Mouse (Mus musculus) heart, postnatal 0 days (tissue): ENCODE results near the gene Uba2. TPM values are rescaled to one million over a fixed set of nuclear protein-coding genes. Genes with fewer than 3 reads are reported as not detected.

Experiments used
- ATAC-seq: fragments of 200-750 bp; cut with Nextera tagmentation; 2 replicates; pipeline ENCODE4 v1.8.0; 2017; ENCODE audit warnings: low read depth, moderate number of reproducible peaks, moderate library complexity; ENCODE audit not compliant: insufficient read depth
- DNase-seq: peaks from one replicate; pipeline ENCODE4 v3.0.0-alpha.2; 2016; ENCODE audit warnings: low spot score
- H3K27ac ChIP-seq: fragments of 300-500 bp; sonication (generic); 2 replicates; pipeline ENCODE4 v1.5.1; 2014; ENCODE audit warnings: low read depth, mild to moderate bottlenecking
- H3K27me3 ChIP-seq: fragments of 300-500 bp; sonication (generic); 2 replicates; pipeline ENCODE4 v1.6.1; 2014; ENCODE audit warnings: low read length, mixed read lengths; ENCODE audit not compliant: control insufficient read depth, insufficient read depth
- H3K36me3 ChIP-seq: fragments of 300-500 bp; sonication (generic); replicated peaks from 2 replicates; pipeline ENCODE4 v1.6.1; 2014; ENCODE audit warnings: low read length, mixed read lengths; ENCODE audit not compliant: control insufficient read depth, insufficient read depth
- H3K4me1 ChIP-seq: fragments of 300-500 bp; sonication (generic); 2 replicates; pipeline ENCODE4 v1.6.1; 2014; ENCODE audit warnings: antibody characterized with exemption; ENCODE audit not compliant: control insufficient read depth, insufficient read depth
- H3K4me2 ChIP-seq: fragments of 300-500 bp; sonication (generic); 2 replicates; pipeline ENCODE4 v1.6.1; 2014; ENCODE audit warnings: low read depth, mild to moderate bottlenecking, low read length, moderate library complexity
- H3K4me3 ChIP-seq: fragments of 300-500 bp; sonication (generic); 2 replicates; pipeline ENCODE4 v1.5.1; 2014; ENCODE audit warnings: low read depth, low read length
- H3K9ac ChIP-seq: fragments of 300-500 bp; sonication (generic); replicated peaks from 2 replicates; pipeline ENCODE4 v1.6.1; 2014; ENCODE audit warnings: low read depth, low read length, mixed read lengths
- H3K9me3 ChIP-seq: fragments of 300-500 bp; sonication (generic); replicated peaks from 2 replicates; pipeline ENCODE4 v1.6.1; 2016; ENCODE audit warnings: low read length; ENCODE audit not compliant: control insufficient read depth
- CTCF ChIP-seq: IDR thresholded peaks from 2 replicates; pipeline ENCODE4 v1.5.1; 2016; ENCODE audit warnings: antibody characterized with exemption, control low read depth, low read depth
- EP300 ChIP-seq: IDR thresholded peaks from 2 replicates; pipeline ENCODE4 v1.6.1; 2016; ENCODE audit warnings: antibody characterized with exemption, low read depth
- WGBS: fragments of 180-500 bp; shearing (Covaris S2); extraction: QIAGEN DNeasy Blood & Tissue Kit; methylation state at CpG from one replicate; pipeline ENCODE4 v1.1.7; 2014; 5-methylcytosine and 5-hydroxymethylcytosine counted together
- polyA plus RNA-seq: library from polyadenylated mRNA; unstranded; fragments of >200 nt; fragmentation: Nextera tagmentation; extraction: Ambion mirVana; gene quantifications from 2 replicates; pipeline ENCODE4 v1.2.1, GENCODE M21; 2015
- total RNA-seq: library from RNA; depleted of rRNA; stranded (reverse); fragments of >200 nt; gene quantifications from 2 replicates; pipeline ENCODE4 v1.2.3, GENCODE M21; 2014; ENCODE audit warnings: low replicate concordance; rRNA removed

Uba2 gene
- total RNA-seq (54.8 and 57.3 TPM in 2 replicates), polyA plus RNA-seq (55.7 and 59.3 TPM in 2 replicates)

DNA sequence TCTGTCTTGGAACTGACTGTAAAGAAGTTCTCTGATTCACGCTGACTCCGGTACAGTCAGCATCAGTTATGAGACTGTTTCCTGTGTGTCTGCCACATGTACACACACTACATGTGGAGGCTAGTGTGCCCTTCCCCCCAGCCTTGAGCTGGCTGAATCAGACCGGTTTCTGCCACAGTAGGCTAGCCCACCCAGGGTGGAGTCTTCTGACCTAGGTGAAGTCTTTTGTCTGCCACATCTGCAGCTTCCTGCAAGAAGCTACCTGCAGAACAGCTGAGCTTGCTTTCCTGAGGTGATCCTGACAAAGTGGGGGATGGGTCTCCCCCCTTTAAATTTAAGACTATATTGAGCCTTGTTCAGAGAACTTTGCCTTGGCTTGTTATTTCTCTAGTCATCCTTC lies at the start of gene Uba2:
Uba2 (minus strand) TSS at position 146 of the 400 bp plus-strand sequence.
- H3K9me3 ChIP-seq = no peaks in the 10 kb centered on the region
- 76% methylated on average over 3 of the region's 3 CpGs for WGBS
- peak within 1 kb of the TSS; percentile 94 for H3K9ac ChIP-seq
- H3K27ac ChIP-seq = peak within 1 kb of the TSS; percentile 91
- ATAC-seq (no peak), DNase-seq (no peak)
- H3K4me2 ChIP-seq = peak within 1 kb of the TSS; percentile 74
- H3K4me3 ChIP-seq = peak within 1 kb of the TSS; percentile 97
- H3K27me3 ChIP-seq = no peaks in the 10 kb centered on the region
- no peak for TF ChIP-seq CTCF
- TF ChIP-seq EP300 = no peak
- peaks cover 10% of the 10 kb centered on the region for H3K36me3 ChIP-seq
- peaks cover 7% of the 10 kb centered on the region for H3K4me1 ChIP-seq

DNA sequence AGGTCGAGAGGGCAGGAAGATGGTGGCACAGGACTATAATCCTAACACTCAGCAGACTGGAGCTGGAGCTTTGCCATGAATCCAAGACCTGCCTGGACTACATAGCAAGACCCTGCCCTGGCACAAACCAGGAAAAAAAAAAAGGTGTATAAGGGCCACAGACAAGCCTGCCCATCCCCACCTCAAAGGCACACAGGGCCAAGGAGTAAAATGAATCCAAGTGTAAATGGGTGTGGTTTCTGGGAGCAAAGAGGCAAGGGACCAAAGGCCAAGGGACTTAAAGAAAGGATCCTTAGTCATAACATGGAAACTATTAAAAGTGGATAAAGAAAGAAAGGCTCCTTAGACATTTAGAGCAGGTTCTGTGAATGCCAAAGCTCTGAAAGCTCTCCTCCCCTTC lies 49.1 kb upstream of the Uba2 start:
- ATAC-seq = no peak

DNA sequence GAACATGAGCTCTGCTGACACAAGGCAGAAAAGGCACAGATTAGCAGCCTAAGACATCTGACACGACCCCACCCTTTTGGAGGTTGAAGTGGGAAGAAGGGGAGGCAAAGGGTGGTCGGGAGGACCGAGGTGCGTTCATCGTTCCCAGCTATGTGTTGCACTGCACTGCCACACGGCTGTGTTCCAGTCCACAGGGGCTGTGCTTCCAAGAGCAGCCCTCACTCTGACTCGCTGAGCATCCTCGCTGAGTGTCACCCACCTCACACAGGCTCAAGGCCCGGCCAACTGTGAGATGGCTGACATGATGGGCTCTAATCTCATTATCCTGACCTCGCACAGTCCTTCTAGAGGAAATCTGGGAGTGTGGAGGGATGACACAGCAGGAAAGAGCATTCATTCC lies 47.1 kb upstream of the Uba2 start:
- Histone ChIP-seq H3K36me3 (peaks cover 99% of the 10 kb centered on the region), H3K9ac (no peak overlapping the region), H3K4me1 (no peaks in the 10 kb centered on the region), H3K27me3 (no peaks in the 10 kb centered on the region), H3K27ac (no peak overlapping the region), H3K9me3 (no peaks in the 10 kb centered on the region), H3K4me2 (no peak overlapping the region), H3K4me3 (no peak overlapping the region)
- TF ChIP-seq CTCF = no peak
- no peak for TF ChIP-seq EP300
- DNase-seq (no peak), ATAC-seq (no peak)
- WGBS = 88% methylated on average over 10 of the region's 10 CpGs

More for the DNA sequence above, 49.1 kb upstream of the Uba2 start:
- Histone ChIP-seq H3K36me3 (peaks cover 99% of the 10 kb centered on the region), H3K9ac (no peak overlapping the region), H3K27ac (no peak overlapping the region), H3K4me2 (no peak overlapping the region), H3K9me3 (no peaks in the 10 kb centered on the region), H3K4me3 (no peak overlapping the region), H3K4me1 (no peaks in the 10 kb centered on the region), H3K27me3 (no peaks in the 10 kb centered on the region)
- WGBS = 72% methylated on average over 1 of the region's 1 CpGs
- no peak for DNase-seq
- no peak for TF ChIP-seq EP300
- TF ChIP-seq CTCF = no peak

DNA sequence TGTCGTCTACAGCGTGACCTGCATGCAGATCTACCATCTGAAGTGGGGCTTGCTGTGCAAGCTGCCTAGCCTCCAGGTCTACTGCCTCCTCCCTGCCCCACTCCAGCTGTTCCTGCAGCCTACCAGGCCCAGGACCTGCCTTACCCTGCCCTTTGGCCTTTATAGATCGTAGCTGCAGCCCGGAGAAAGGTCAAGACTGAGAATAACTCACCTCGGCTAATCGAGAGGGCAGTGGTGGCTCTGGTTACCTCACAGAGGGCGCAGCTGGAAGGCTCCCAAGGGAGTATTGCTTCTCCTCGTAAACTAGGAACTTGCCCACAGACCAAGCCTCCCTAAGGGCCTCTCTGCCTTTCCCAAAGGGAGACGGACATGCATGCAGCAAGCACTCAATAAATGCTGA lies 46.1 kb upstream of the Uba2 start:
- Histone ChIP-seq H3K9me3 (no peaks in the 10 kb centered on the region), H3K9ac (no peak overlapping the region), H3K36me3 (peaks cover 99% of the 10 kb centered on the region), H3K27me3 (no peaks in the 10 kb centered on the region), H3K4me2 (no peak overlapping the region), H3K4me1 (no peaks in the 10 kb centered on the region), H3K27ac (no peak overlapping the region), H3K4me3 (no peak overlapping the region)
- DNase-seq (no peak), ATAC-seq (no peak)
- 83% methylated on average over 9 of the region's 9 CpGs for WGBS
- TF ChIP-seq EP300 = no peak
- no peak for TF ChIP-seq CTCF

DNA sequence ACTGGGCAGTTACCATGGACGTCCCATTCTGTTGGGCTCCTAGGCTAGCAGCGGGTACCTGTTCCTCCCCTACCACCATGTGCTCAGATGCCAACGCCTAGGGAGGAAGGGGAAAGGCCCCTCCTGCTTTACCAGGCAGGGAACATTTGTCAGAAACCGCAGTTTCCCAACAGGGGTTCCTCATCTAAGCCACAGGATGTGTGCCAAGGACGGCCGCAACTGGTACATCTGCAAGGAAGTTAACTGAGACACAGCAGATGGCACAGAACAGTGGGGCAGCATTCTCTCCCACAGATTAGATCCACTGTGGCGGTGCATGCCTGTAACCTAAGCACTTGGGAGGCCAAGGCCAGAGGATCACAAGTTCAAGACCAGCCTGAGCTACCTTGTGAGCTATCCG lies 45.2 kb upstream of the Uba2 start:
- 90% methylated on average over 8 of the region's 8 CpGs for WGBS
- no peaks in the 10 kb centered on the region for H3K9me3 ChIP-seq

DNA sequence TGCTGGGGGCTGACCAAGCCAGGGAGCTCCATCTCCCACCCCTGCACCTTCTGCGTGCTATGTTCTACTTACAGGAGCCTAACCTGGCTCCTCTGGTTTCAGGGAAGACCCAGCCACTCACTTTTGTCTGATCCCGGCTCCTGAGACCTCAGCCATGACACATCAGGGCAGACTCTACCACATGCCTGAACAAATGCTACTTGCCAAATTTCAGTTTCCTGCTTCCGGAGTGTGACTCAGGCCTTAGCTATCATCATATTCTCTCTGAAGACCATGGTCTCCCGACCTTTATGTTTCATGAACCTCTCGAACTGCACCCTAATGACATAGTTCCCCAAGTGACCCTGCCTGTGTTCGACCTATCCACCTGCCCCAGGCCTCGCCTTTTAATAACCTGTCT lies 43.9 kb upstream of the Uba2 start:
- DNase-seq = no peak
- no peak overlapping the region for H3K4me3 ChIP-seq
- 80% methylated on average over 7 of the region's 7 CpGs for WGBS
- no peaks in the 10 kb centered on the region for H3K9me3 ChIP-seq
- ATAC-seq = no peak
- H3K4me2 ChIP-seq = no peak overlapping the region
- no peaks in the 10 kb centered on the region for H3K27me3 ChIP-seq
- peaks cover 99% of the 10 kb centered on the region for H3K36me3 ChIP-seq
- no peak overlapping the region for H3K27ac ChIP-seq
- H3K4me1 ChIP-seq = no peaks in the 10 kb centered on the region
- TF ChIP-seq CTCF (no peak), EP300 (no peak)
- no peak overlapping the region for H3K9ac ChIP-seq

More for the DNA sequence above, 45.2 kb upstream of the Uba2 start:
- no peaks in the 10 kb centered on the region for H3K27me3 ChIP-seq
- TF ChIP-seq CTCF (no peak), EP300 (no peak)
- no peak overlapping the region for H3K9ac ChIP-seq
- H3K36me3 ChIP-seq = peaks cover 99% of the 10 kb centered on the region
- no peak overlapping the region for H3K27ac ChIP-seq
- no peak for ATAC-seq
- no peak for DNase-seq
- no peak overlapping the region for H3K4me2 ChIP-seq
- H3K4me1 ChIP-seq = no peaks in the 10 kb centered on the region
- no peak overlapping the region for H3K4me3 ChIP-seq
